Mouse (Mus musculus) embryo, embryonic 11.5 days (tissue): Measurements from ENCODE around the gene Prpf18.
A peak's percentile ranks its signal among the peaks of the same experiment; 100 is the strongest.
"Not testable (repeated sequence)": the region's sequence is repeated elsewhere in the genome, so short reads cannot be mapped to it uniquely, and the experiment has no call there.

Experiments used
- DNase-seq: peaks from one replicate; pipeline ENCODE4 v3.0.0-alpha.2; 2012; ENCODE audit warnings: low read depth, low spot score

The Prpf18 gene

DNA sequence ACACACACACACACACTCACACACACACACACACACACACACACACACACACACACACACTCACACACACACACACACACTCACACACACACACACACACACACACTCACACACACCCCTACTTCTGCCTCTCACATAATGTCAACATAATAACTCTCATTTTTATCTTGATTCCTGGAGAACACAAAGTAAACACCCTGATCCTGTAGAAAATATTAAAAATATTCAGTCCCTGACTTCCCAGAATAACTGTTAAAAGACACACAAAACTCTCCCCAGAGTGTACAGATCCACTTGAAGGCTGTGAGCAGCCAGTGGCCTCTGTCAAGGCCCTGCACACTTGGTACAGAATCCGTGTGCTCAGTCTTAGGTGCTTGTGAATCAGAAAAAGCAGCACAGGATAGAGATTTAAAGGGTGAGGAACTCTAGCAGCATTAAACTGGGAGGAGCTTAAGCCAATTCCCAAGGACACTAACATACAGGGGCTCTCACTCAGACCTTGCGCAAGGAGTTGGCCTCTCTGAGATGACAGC lies 36.8 kb downstream of the Prpf18 start:
- DNase-seq: no peak

DNA sequence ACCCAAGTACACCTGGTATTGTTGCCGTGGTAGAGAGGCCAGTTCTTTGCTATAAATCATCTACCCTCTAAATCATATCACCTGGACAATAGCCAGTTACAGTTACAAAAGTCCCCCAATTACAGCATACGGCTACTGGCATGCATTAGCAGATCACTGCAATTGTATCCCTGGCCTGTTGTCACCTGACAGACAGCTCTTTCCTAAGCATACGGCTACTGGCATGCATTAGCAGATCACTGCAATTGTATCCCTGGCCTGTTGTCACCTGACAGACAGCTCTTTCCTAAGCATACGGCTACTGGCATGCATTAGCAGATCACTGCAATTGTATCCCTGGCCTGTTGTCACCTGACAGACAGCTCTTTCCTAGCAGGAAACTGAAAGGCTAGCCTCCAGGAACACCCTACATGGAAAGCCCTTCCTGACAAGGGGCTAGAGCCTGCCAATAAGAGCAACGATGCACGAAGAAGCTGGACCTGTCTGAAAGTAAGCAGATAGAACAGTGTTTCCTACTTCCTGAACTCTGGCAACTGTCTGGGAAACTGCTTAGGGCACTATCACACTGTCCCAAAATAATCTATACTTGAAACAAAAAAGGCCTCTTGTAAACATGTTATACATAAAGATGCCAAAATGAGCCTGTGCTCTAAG lies 37.5 kb downstream of the Prpf18 start:
- DNase-seq: not testable (repeated sequence)

DNA sequence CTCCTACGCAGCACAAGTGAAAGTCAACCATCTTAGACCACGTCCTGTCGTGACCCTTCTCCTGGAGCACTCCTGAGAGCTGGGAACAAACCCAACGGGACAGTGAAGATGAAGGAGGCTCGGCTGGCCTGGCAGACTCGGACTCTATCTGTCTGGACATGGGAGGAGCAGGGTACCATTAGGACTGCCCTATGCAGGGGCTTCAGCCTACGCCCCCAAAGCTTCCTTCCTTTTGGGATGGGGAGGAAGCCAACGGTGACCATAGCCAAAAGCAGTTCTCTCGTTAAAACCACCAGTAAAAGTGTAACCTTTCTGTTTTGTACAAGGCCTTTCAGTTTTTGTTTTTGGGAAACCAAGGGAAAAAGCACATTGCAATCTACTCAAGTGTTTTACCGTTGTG lies 40.2 kb downstream of the Prpf18 start:
- DNase-seq: no peak

DNA sequence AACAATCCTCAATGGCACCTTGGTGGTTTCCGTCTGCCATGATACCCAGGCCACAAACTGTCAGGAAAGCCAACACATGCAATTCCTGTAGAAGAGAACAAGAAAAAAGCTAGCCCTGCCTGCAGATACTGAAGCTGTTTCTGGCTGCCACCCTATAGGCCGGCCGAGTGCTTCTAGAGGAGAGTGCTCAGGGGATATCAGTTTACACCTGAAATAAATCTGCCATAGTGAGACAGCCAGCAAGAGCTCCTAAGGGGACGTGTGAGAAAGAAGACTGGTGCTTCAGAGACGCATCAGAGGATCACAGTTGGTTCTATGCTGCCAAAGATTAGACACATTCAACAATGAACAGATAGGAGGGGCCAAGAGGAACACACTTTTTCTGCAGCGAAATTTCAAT lies 40.6 kb downstream of the Prpf18 start:
- no peak for DNase-seq

DNA sequence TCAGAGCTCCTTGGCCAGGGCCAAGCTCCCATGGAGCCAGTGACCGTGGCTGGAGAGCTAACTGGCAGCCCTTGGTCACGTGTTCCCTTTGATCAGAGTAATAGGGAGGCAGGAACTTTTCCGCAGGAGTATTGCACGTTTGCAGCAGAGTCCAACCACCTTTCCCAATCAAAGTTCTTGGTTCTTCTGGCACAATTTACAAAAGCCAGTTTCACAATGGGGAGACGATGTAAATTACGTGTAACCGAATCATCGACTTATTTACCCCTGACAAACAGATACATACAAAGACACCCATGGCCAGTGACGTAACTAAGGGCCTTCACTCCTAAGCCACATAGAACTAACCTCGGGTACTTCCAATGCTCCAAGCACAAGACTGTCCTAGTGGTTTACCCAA lies 42.5 kb downstream of the Prpf18 start:
- DNase-seq: no peak

DNA sequence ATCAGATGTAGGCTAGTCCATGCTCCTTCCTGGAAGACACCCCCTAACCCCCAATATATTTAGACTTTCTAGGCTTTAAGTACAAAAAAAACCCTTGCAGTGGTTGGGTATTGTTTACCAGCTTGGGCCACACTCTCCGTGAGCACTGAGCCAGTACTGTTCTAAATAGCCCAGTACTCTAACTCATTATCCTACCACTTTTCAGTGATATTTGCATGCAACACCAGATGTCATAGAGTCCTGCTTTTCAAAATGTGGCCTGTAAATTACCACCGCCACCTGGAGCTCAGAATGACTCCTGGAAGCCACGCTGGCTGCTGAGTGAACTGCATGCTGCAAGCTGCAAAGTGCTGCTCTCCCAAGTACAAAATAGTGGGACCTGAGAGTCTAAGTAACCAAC lies 43.7 kb downstream of the Prpf18 start:
- no peak for DNase-seq

DNA sequence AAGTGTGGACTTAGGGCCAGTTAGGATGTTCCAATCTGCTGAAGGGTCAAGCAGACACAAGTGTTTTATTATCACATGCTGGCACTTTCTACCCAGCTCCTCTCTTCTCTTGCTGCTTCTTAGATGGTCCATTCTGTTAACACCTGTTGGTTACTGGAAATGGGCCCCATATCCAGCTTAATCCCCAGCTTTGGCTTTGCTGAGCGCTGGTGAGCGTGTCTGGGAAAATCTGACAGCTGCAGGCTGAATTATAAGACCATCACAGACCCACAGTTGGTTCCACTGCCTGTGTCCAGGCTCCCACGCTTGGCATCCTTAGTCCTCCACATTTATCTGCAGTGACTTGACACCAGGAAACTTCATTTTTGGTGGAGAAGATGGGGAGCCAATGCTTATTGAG lies 45.4 kb downstream of the Prpf18 start:
- no peak for DNase-seq

DNA sequence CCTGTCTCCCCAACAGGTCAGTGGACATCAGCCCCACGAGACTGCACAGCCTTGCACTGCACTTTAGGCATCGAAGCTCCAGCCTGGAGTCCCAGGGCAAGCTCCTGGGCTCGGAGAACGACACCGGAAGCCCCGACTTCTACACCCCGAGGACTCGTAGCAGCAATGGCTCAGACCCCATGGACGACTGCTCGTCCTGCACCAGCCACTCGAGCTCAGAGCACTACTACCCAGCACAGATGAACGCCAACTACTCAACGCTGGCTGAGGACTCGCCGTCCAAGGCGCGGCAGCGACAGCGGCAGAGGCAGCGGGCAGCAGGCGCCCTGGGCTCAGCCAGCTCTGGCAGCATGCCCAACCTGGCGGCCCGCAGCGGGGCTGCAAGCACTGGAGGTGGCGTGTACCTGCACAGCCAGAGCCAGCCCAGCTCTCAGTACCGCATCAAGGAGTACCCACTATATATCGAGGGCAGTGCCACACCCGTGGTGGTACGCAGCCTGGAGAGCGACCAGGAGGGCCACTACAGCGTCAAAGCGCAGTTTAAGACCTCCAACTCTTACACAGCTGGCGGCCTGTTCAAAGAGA lies 48.5 kb downstream of the Prpf18 start:
- DNase-seq: no peak

DNA sequence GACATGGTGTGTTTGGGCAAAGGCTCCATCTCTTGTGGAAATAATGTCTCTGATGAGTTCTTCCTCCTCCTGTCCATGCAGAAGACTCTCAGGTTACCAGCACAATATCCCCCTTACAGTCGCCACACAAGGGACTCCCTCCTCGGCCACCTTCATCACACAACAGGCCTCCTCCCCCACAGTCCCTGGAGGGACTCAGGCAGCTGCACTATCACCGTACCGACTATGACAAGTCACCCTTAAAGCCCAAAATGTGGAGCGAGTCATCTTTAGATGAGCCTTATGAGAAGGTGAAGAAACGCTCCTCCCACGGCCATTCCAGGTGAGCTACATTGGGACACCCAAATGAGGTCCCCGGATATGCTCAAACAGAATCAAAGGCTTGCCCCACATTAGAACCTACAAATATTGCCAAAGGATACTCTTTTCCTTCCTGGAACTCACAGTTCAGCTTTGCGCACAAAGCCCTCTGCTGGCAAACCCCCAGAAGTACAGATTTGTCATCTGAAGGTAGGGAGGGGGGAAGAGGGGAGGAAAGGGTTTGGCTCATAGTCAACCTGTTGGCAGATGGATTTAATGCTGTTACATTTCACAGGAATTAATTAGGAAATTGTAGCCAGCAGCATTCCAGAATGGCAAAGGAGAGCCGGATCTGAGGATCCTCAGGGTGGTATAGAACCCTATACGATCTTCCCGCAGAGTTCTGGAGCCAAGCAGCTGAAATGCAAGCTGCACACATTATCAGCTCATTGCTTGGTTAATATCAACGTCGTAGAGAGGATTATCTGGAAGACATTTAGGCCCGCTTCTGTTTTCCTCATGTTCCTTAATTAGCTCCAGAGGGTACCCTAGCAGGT lies 50.7 kb downstream of the Prpf18 start:
- DNase-seq: no peak

DNA sequence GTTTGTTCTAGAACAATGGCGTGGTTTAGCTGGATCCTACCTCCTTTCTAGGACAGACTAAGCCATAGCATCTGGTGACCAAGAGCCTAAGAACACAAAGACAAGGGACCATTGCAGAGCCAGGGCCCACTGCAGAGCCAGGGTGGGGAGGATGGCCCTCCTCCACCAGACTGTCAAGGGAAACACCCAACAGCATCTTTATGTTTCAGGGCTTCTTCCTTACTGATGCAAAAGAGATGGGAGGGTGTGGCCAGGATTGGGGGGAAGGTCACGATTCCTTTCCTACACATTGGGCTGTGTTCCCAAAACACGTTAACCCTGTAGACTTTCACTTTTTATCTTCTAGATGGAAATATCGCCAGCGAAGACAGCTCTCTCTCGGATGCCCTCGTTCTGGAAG lies 54.9 kb downstream of the Prpf18 start:
- no peak for DNase-seq

DNA sequence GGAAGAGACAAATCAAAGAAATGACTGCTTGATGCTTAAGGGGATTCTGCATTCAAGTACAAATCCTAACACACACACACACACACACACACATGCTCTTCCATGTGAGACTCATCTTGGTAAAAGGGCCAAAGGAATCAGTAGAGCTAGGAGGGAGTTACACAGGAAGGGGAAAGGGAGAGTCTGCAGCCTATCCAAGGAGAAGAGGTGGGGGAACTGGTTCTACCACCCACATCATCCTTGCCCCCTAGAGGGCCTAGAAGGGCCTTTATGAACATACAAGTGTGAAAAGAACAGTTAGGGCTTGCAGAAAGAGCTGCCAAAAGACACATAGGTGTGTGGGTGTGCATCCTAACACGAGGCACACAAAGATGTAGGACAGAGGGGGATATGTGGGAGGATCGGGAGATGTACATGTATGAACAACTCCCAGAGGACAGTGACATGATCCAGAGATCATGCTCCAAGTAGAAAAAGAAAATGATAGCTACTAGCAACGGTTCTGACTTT lies 58.0 kb downstream of the Prpf18 start:
- DNase-seq: no peak

DNA sequence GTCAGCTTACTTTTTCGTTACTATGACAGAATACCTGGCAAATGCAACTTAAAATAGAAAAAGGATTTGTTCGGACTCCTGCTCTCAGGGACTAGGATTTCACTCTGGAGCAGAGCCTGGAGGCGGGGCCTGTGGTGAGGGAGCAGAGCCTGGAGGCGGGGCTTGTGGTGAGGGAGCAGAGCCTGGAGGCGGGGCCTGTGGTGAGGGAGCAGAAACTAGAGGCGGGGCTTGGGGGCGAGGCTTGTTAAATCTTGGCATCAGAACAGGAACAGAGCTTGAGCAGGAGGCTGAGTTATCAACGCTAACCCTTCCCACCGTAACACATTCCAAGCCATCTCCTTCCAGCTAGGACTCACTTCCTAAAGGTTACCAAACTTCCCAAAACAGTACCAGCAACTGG lies 58.5 kb downstream of the Prpf18 start:
- no peak for DNase-seq

DNA sequence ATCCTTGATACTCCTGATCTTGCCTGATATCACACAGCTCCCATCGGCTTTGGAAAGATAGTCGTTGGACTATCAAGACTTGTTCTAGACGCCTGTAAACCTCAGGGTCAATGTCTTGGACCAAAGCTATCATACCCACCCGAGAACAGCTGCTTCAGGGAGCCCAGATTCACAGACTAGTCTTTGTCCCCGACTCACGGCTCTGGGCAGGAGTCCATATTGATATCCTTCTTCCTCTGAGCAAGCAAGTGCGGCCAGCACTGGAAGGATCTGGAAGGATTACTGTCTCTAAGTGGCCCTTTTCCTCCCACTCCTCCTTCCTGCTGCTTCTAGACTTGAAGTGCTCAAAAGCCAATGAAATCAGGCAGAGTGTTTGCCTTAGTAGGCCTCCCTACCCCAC lies 59.2 kb downstream of the Prpf18 start:
- no peak for DNase-seq

DNA sequence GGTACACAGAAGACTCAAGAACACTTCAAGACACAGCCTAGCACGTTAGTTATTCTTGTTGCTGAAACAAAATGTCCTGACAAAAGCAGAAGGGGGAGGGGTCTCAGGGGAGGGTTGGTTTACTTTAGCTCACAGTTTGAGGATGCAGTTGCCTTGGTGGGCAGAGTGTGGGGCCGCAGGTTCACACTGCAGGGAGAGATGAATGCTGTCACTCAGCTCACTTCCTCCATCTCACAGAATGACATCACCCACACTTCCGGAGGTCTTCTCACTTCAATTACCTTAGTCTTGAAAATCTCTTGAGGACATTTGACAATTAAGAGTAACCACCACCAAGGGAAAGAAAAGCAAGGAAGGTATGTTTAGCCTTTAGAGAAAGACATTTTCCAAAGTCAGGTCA lies 60.3 kb downstream of the Prpf18 start:
- DNase-seq: no peak

DNA sequence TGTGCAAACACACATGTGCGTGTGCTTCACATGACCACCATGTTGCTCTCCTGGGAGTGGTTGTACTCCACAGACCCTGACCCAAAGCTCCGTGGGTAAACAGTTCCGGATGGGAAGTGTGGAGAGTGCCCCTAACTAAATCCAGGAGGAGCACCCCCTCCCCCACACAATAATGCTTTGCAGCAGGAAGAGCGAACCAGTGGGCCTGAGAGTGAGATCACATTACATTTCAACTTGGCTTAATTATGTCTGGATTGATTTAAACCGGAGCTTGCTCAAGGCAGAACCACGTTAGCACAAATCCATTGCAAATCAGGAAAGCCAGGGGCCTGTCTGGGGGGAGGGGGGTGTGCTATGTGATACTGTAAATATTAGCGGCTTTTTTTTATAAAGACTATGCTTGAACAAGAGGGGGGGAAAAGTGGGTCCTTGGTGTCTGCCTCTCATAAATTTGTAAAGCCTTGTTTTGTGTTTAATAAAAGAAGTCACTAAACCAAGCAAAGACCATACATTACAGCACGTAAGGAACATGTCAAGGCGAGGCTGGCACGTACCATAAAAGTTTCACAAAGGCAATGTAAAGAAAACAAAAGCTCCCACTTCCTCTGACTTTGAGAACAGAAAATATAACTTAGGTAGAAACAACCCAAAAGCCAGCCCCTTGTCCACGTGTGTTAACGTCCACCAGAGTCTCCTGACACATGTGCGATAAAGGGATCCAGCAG lies 64.1 kb downstream of the Prpf18 start:
- peak; percentile 61 for DNase-seq

DNA sequence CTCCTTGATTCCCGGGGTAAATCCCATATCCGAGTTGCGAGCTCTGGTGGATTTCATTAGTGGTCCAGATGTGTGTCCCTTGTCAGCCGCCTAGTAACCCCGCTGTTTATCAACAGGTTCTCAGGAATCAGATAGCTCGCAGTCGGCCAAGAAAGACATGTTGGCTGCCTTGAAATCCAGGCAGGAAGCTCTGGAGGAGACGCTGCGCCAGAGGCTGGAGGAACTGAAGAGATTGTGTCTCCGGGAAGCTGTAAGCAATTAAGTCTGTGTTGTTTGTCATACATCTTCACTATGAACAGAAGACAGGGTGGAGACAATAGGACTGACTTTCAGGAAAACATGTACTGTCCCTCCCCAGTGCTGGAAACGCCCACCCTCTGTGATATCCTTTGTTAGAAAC lies 65.7 kb downstream of the Prpf18 start:
- no peak for DNase-seq

DNA sequence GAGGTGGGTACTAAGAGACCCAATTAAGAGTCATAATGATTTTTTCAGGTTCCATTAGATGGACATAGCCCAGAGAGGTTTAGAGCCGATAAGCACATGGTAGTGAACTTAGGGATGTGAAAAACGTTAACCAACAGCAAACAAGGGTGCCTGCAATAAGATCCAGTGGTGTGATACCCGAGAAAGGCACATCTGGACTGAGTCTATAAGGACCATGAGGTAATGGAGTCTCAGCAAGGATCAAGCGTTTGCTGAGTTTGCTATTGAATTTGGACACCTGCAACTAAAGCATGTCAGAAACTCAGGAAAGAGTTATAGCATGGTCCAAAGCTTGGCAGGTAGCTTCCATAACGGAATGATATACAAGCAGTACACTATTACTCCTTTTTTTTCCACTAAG lies 67.7 kb downstream of the Prpf18 start:
- DNase-seq: no peak

DNA sequence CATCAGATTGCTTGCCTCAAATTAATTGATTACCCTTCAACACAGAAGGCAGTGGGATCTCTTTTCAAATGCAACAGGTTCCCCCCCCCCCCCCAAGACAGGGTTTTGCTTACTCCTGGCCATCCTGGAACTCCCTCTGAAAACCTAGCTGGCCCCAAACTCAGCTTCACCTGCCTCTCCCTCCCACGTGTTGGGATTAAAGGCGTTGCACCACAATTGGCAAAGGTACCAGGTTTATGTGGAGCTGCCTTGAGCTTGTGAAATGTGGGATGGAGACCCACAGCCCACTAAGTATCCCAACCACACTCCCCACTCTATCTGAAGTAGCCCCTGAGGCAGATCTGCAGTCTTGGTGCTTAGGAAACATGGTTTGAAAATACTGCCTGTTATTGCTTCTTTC lies 69.0 kb downstream of the Prpf18 start:
- no peak for DNase-seq

DNA sequence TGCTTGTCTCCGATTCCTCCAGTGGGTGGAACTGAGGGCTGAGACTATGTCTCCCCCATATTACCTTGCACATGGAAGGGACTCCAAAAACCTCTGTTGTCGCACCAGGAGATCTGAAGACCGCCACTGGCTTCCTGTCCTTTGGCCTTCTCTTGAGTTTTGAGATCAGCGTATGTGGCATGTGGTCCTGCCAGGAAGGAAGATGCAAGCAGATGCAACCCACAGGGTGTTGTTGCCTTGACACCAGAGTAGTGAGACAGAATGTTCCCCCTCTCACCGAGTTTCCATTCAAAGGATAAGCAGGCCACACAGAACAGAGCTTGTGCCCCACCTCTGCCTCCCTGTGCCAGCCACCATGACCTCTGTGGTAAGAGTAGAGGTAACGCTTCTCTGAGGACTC lies 71.2 kb downstream of the Prpf18 start:
- no peak for DNase-seq

DNA sequence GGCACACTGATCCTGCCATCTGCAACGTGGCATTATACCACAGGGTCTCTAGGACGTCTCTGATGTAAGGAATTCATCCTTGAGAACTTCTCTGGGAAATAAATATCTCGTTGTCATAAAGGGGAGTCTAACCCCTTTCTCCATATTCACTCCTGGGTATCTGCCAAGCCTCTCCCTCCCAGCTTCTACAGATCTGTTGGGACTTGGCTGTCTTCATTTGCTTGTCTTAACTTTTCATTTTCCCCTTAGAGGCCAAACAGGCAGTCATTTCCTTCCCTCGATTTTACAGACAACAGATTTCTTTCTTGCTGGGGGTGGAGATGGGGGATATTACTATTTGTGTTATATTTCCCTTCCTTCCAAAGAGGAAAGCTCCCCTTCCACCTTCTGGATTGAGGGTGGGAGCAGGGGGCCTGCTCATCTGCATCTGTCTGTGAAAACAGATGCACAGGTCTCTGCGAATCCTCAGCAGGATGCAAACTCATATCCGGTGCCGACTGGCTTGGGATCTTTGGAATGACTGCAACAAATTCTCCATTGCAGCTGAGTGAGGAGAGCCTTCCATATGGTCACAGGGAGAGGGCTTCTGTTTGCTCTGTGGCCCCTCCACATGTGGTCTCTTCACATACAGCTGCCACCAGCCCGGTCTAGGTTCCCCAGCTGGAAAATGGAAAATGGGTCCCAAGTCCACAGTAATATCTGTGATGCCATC lies 72.4 kb downstream of the Prpf18 start:
- no peak for DNase-seq

DNA sequence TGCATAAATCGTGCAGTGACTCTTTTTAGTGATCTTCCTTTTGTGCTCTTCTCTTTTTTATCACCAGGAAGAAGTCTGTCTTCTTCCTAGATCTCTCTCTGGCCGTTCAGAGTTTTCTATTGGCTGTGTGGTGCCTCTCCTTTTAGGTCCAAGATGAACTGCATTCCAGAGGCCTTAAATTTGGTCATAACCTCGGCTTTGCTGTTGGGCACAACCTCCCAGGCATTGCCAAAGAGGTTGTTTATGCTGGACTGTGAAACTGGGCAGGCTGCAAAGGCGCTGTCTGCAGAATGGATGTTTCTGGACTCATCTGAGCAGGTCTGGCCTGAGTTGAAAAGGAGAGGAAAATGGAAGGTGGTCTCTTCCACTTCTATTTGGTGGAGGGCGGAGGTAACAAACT lies 73.6 kb downstream of the Prpf18 start:
- no peak for DNase-seq
